In genomic region chr9:57697380-57697779, GRCm38 (mm10) we compare ENCODE assay signal across 10 mouse cellular contexts. TPM values are rescaled to one million over a fixed set of nuclear protein-coding genes. Genes with fewer than 3 reads are reported as not detected.
DNase-seq lines count a peak whose midpoint lies in the region; ATAC-seq lines count a peak whose summit lies in the region.
"Had no signal": no experiment of that assay in that cellular context is flagged by ENCODE, and none has a peak within 500 bp of the region (broad histone marks: within the 10 kb centered on the region; RNA-seq: fewer than 3 reads in every experiment).

No protein-coding gene starts in this region.

- WGBS in hindbrain, embryonic 15.5 days = 16% methylated on average over 4 of the region's 4 CpGs
- 16% methylated on average over 4 of the region's 4 CpGs for WGBS in hindbrain, embryonic 10.5 days
- WGBS in neural tube, embryonic 12.5 days = 12% methylated on average over 4 of the region's 4 CpGs
- 21% methylated on average over 4 of the region's 4 CpGs for WGBS in neural tube, embryonic 15.5 days

- ATAC-seq in hindbrain, embryonic 15.5 days (ENCODE audit: low FRiP score, low read depth) = 0 out of 2 replicates have a peak, but pooled peaks have one; percentile 27
- ATAC-seq in neural tube, embryonic 12.5 days (ENCODE audit: low FRiP score, low read depth) = no peak
- ATAC-seq in neural tube, embryonic 15.5 days (ENCODE audit: low FRiP score) = no peak
- ATAC-seq in erythroid progenitor cell, adult 5-6 weeks (replicated peaks; ENCODE audit: low FRiP score, poor library complexity, severe bottlenecking) = 0 out of 2 replicates have a peak, but pooled peaks have one; percentile 8

- H3K4me3 ChIP-seq in hindbrain, embryonic 15.5 days = no peak overlapping the region
- H3K4me3 ChIP-seq in hindbrain, embryonic 10.5 days = no peak overlapping the region
- H3K4me3 ChIP-seq in neural tube, embryonic 12.5 days = no peak overlapping the region
- no peak overlapping the region; the same call in 1 of the 2 replicates for H3K4me3 ChIP-seq in neural tube, embryonic 15.5 days (replicated peaks)

- no peak overlapping the region; the same call in 1 of the 2 replicates for H3K4me2 ChIP-seq in hindbrain, embryonic 15.5 days
- peak overlapping the region; percentile 68; the same call in 1 of the 2 replicates for H3K4me2 ChIP-seq in neural tube, embryonic 12.5 days (replicated peaks)
- H3K4me2 ChIP-seq in neural tube, embryonic 15.5 days = no peak overlapping the region

- H3K9me3 ChIP-seq in hindbrain, embryonic 15.5 days = no peaks in the 10 kb centered on the region
- H3K9me3 ChIP-seq in hindbrain, embryonic 10.5 days = no peaks in the 10 kb centered on the region
- no peaks in the 10 kb centered on the region for H3K9me3 ChIP-seq in neural tube, embryonic 12.5 days
- no peaks in the 10 kb centered on the region for H3K9me3 ChIP-seq in neural tube, embryonic 15.5 days (replicated peaks)
- H3K9me3 ChIP-seq: heart, embryonic 13.5 days had no signal

- H3K27ac ChIP-seq in hindbrain, embryonic 15.5 days (replicated peaks) = no peak overlapping the region
- H3K27ac ChIP-seq in hindbrain, embryonic 10.5 days = no peak overlapping the region
- H3K27ac ChIP-seq in neural tube, embryonic 12.5 days = no peak overlapping the region
- no peak overlapping the region for H3K27ac ChIP-seq in neural tube, embryonic 15.5 days (replicated peaks)
- H3K27ac ChIP-seq: heart, embryonic 13.5 days; kidney, postnatal 0 days had no signal

- no peak overlapping the region for H3K9ac ChIP-seq in hindbrain, embryonic 15.5 days
- H3K9ac ChIP-seq in neural tube, embryonic 12.5 days = no peak overlapping the region
- H3K9ac ChIP-seq in neural tube, embryonic 15.5 days (replicated peaks) = no peak overlapping the region

- peaks cover 16% of the 10 kb centered on the region for H3K4me1 ChIP-seq in hindbrain, embryonic 15.5 days (replicated peaks)
- peaks cover 18% of the 10 kb centered on the region for H3K4me1 ChIP-seq in hindbrain, embryonic 10.5 days (replicated peaks)
- peaks cover 13% of the 10 kb centered on the region for H3K4me1 ChIP-seq in neural tube, embryonic 12.5 days
- peaks cover 17% of the 10 kb centered on the region for H3K4me1 ChIP-seq in neural tube, embryonic 15.5 days

- 0 out of 2 replicates have a peak, but pooled peaks cover 16% of the 10 kb centered on the region for H3K27me3 ChIP-seq in hindbrain, embryonic 15.5 days
- peaks cover 60% of the 10 kb centered on the region for H3K27me3 ChIP-seq in hindbrain, embryonic 10.5 days (ENCODE audit: insufficient read depth, poor library complexity, severe bottlenecking)
- H3K27me3 ChIP-seq in neural tube, embryonic 12.5 days (replicated peaks) = peaks cover 36% of the 10 kb centered on the region
- H3K27me3 ChIP-seq in neural tube, embryonic 15.5 days (replicated peaks) = peaks cover 36% of the 10 kb centered on the region

- H3K36me3 ChIP-seq in hindbrain, embryonic 15.5 days = no peaks in the 10 kb centered on the region
- no peaks in the 10 kb centered on the region for H3K36me3 ChIP-seq in hindbrain, embryonic 10.5 days
- H3K36me3 ChIP-seq in neural tube, embryonic 12.5 days = no peaks in the 10 kb centered on the region
- H3K36me3 ChIP-seq in neural tube, embryonic 15.5 days = no peaks in the 10 kb centered on the region
- H3K36me3 ChIP-seq: heart, embryonic 13.5 days had no signal

- no peak for DNase-seq in hindbrain, embryonic 10.5 days (ENCODE audit: low spot score)
- DNase-seq in adrenal gland, postnatal 25 days = no peak
- no peak for DNase-seq in spleen, postnatal 14 days (ENCODE audit: low spot score in 2 of 2)

RNA-seq across cellular contexts. Expression of gene Cyp1a1, which starts 9.7 kb away (rescaled TPM):
- polyA plus RNA-seq in hindbrain, embryonic 15.5 days (2015; fragmentation: Nextera tagmentation; extraction: Ambion mirVana) = 0.05 and 0.19 TPM in 2 replicates
- polyA plus RNA-seq in hindbrain, embryonic 10.5 days (2016; fragmentation: Nextera tagmentation; extraction: Ambion mirVana) = not detected in 2 replicates
- polyA plus RNA-seq in neural tube, embryonic 12.5 days (2016; fragmentation: Nextera tagmentation; extraction: Ambion mirVana) = not detected in 2 replicates
- 0.09 and 0.12 TPM in 2 replicates for polyA plus RNA-seq in neural tube, embryonic 15.5 days (2015; fragmentation: Nextera tagmentation; extraction: Ambion mirVana)
- total RNA-seq in erythroid progenitor cell, adult 5-6 weeks (2015; ENCODE audit: low replicate concordance) = not detected in 2 replicates
- not detected in 2 replicates for total RNA-seq in erythroid progenitor cell, adult 5-6 weeks (2017; ENCODE audit: low replicate concordance)
- 0.12 and 0.57 TPM in 2 replicates for total RNA-seq in adrenal gland, postnatal 25 days (2021)
- polyA plus RNA-seq: heart, embryonic 13.5 days had no signal

RNA-seq across cellular contexts. Expression of gene Edc3, which starts 11.0 kb away (rescaled TPM):
- polyA plus RNA-seq in hindbrain, embryonic 15.5 days (2015; fragmentation: Nextera tagmentation; extraction: Ambion mirVana) = 30.8 and 31.0 TPM in 2 replicates
- 41.0 and 41.1 TPM in 2 replicates for polyA plus RNA-seq in hindbrain, embryonic 10.5 days (2016; fragmentation: Nextera tagmentation; extraction: Ambion mirVana)
- polyA plus RNA-seq in neural tube, embryonic 12.5 days (2016; fragmentation: Nextera tagmentation; extraction: Ambion mirVana) = 38.4 and 41.0 TPM in 2 replicates
- 27.6 and 29.4 TPM in 2 replicates for polyA plus RNA-seq in neural tube, embryonic 15.5 days (2015; fragmentation: Nextera tagmentation; extraction: Ambion mirVana)
- 5.8 and 7.5 TPM in 2 replicates for total RNA-seq in erythroid progenitor cell, adult 5-6 weeks (2015; ENCODE audit: low replicate concordance)
- total RNA-seq in erythroid progenitor cell, adult 5-6 weeks (2017; ENCODE audit: low replicate concordance) = 2.8 and 8.6 TPM in 2 replicates
- 10.5 and 11.2 TPM in 2 replicates for total RNA-seq in adrenal gland, postnatal 25 days (2021)

RNA-seq across cellular contexts. Expression of gene Cyp1a2, which starts 13.9 kb away (rescaled TPM):
- not detected in 2 replicates for polyA plus RNA-seq in hindbrain, embryonic 15.5 days (2015; fragmentation: Nextera tagmentation; extraction: Ambion mirVana)
- not detected in 2 replicates for polyA plus RNA-seq in hindbrain, embryonic 10.5 days (2016; fragmentation: Nextera tagmentation; extraction: Ambion mirVana)
- not detected in 2 replicates for polyA plus RNA-seq in neural tube, embryonic 12.5 days (2016; fragmentation: Nextera tagmentation; extraction: Ambion mirVana)
- polyA plus RNA-seq in neural tube, embryonic 15.5 days (2015; fragmentation: Nextera tagmentation; extraction: Ambion mirVana) = not detected in 2 replicates
- total RNA-seq in erythroid progenitor cell, adult 5-6 weeks (2015; ENCODE audit: low replicate concordance) = not detected in 2 replicates
- total RNA-seq in erythroid progenitor cell, adult 5-6 weeks (2017; ENCODE audit: low replicate concordance) = not detected in 2 replicates
- 5.5 TPM in 1 of 2 replicates, not detected in the other for total RNA-seq in adrenal gland, postnatal 25 days (2021)
- polyA plus RNA-seq: embryonic facial prominence, embryonic 14.5 days; heart, embryonic 13.5 days; kidney, postnatal 0 days had no signal

RNA-seq across cellular contexts. Expression of gene Csk, which starts 43.9 kb away (rescaled TPM):
- polyA plus RNA-seq in hindbrain, embryonic 15.5 days (2015; fragmentation: Nextera tagmentation; extraction: Ambion mirVana) = 36.6 and 44.5 TPM in 2 replicates
- 40.8 and 42.3 TPM in 2 replicates for polyA plus RNA-seq in hindbrain, embryonic 10.5 days (2016; fragmentation: Nextera tagmentation; extraction: Ambion mirVana)
- polyA plus RNA-seq in neural tube, embryonic 12.5 days (2016; fragmentation: Nextera tagmentation; extraction: Ambion mirVana) = 40.3 and 41.7 TPM in 2 replicates
- polyA plus RNA-seq in neural tube, embryonic 15.5 days (2015; fragmentation: Nextera tagmentation; extraction: Ambion mirVana) = 43.1 and 50.0 TPM in 2 replicates
- total RNA-seq in erythroid progenitor cell, adult 5-6 weeks (2015; ENCODE audit: low replicate concordance) = 34.6 and 46.1 TPM in 2 replicates
- 46.2 and 46.5 TPM in 2 replicates for total RNA-seq in erythroid progenitor cell, adult 5-6 weeks (2017; ENCODE audit: low replicate concordance)
- 70.4 and 105 TPM in 2 replicates for total RNA-seq in adrenal gland, postnatal 25 days (2021)

Comparison
In these comparisons a context has a peak if more than half of its experiments do, and no peak if none do; other contexts are left out.
1. ATAC-seq: peak in hindbrain, embryonic 15.5 days (single experiment) and erythroid progenitor cell, adult 5-6 weeks (single experiment); none in neural tube, embryonic 12.5 days (single experiment) and neural tube, embryonic 15.5 days (single experiment).